ENCODE assay signal across 22 mouse cellular contexts in the genomic region with DNA sequence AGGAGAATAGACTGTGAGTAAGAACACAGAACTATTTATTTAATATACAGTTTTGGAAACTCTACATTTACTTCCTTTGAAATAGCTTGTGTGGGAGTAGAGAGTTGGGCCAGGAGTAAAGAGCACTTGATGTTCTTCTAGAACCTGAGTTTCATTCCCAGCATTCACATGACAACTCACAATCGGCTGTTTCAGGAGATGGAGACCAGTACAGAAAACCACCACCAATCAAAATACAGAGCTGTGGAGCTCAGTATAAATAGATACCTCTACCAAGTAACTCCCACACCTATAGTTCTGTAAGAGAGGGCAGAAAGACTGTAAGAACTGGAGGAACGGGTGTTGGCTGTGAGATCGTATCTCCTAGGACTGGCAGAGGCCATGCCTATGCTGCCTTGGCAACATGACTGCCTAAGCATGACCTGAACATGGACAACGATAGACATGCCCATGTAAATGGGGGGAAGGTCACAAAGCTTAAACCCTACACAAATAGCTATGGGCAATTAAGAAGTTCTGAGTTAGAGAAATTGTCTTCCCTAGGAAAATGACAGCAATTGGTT.
"Had no signal": no experiment of that assay in that cellular context is flagged by ENCODE, and none has a peak within 500 bp of the region (broad histone marks: within the 10 kb centered on the region; RNA-seq: fewer than 3 reads in every experiment).

No protein-coding gene starts in this region.

- H3K9ac ChIP-seq: limb, embryonic 12.5 days; limb, embryonic 15.5 days; liver, embryonic 14.5 days; liver, postnatal 0 days; lung, embryonic 14.5 days; midbrain, embryonic 12.5 days; midbrain, embryonic 15.5 days; neural tube, embryonic 12.5 days; neural tube, embryonic 15.5 days; stomach, embryonic 15.5 days had no signal

- DNase-seq: kidney, adult 11 months; kidney, adult 9 months; kidney, postnatal 14 days; kidney, postnatal 4 days; left cerebral cortex, postnatal 4 days; liver, postnatal 0 days; right cerebral cortex, postnatal 25 days; spleen, adult 18-20 months; thymus, adult 2 months; thymus, postnatal 14 days; thymus, postnatal 4 days had no signal

- ATAC-seq: liver, postnatal 0 days; midbrain, embryonic 15.5 days had no signal

- H3K27me3 ChIP-seq: limb, embryonic 12.5 days; limb, embryonic 15.5 days; midbrain, embryonic 12.5 days; midbrain, embryonic 15.5 days; neural tube, embryonic 12.5 days; neural tube, embryonic 15.5 days; stomach, embryonic 15.5 days had no signal

- H3K36me3 ChIP-seq: limb, embryonic 12.5 days; limb, embryonic 15.5 days; midbrain, embryonic 12.5 days; midbrain, embryonic 15.5 days; neural tube, embryonic 12.5 days; neural tube, embryonic 15.5 days; stomach, embryonic 15.5 days had no signal

- H3K4me1 ChIP-seq: limb, embryonic 12.5 days; limb, embryonic 15.5 days; midbrain, embryonic 12.5 days; midbrain, embryonic 15.5 days; neural tube, embryonic 12.5 days; neural tube, embryonic 15.5 days; stomach, embryonic 15.5 days had no signal

- H3K9me3 ChIP-seq: limb, embryonic 12.5 days; limb, embryonic 15.5 days; midbrain, embryonic 12.5 days; midbrain, embryonic 15.5 days; neural tube, embryonic 12.5 days; neural tube, embryonic 15.5 days; stomach, embryonic 15.5 days had no signal

- H3K4me3 ChIP-seq: limb, embryonic 12.5 days; limb, embryonic 15.5 days; midbrain, embryonic 12.5 days; midbrain, embryonic 15.5 days; neural tube, embryonic 12.5 days; neural tube, embryonic 15.5 days; stomach, embryonic 15.5 days had no signal

- H3K4me2 ChIP-seq: limb, embryonic 12.5 days; limb, embryonic 15.5 days; liver, embryonic 11.5 days; lung, embryonic 14.5 days; midbrain, embryonic 12.5 days; midbrain, embryonic 15.5 days; neural tube, embryonic 12.5 days; neural tube, embryonic 15.5 days; stomach, embryonic 15.5 days had no signal

- H3K27ac ChIP-seq: limb, embryonic 12.5 days; limb, embryonic 15.5 days; liver, embryonic 14.5 days; macrophage; midbrain, embryonic 12.5 days; midbrain, embryonic 15.5 days; neural tube, embryonic 12.5 days; neural tube, embryonic 15.5 days; stomach, embryonic 15.5 days had no signal
